Mouse (Mus musculus): Measurements from ENCODE around the gene Pygb. TPM values are rescaled to one million over a fixed set of nuclear protein-coding genes. Genes with fewer than 3 reads are reported as not detected.

Pygb gene
- 228 and 281 TPM in 2 replicates for total RNA-seq (2014; rRNA removed)
- polyA plus RNA-seq (2015; fragmentation: Nextera tagmentation; extraction: Ambion mirVana) = 124 and 136 TPM in 2 replicates

- ATAC-seq (ENCODE audit: low FRiP score) (peak; percentile 95), DNase-seq (ENCODE audit: low spot score) (peak; percentile 92)
- H3K27me3 ChIP-seq (ENCODE audit: insufficient read depth, low read length) = no peaks in the 10 kb centered on the region
- peak within 1 kb of the TSS; percentile 73 for H3K27ac ChIP-seq (ENCODE audit: low read depth, low read length)
- peak within 1 kb of the TSS; percentile 84 for H3K9ac ChIP-seq (replicated peaks; ENCODE audit: low read length, poor library complexity, severe bottlenecking)
- TF ChIP-seq CTCF (IDR thresholded peaks at IDR 0.05) = no peak
- 2% methylated on average over 55 of the region's 58 CpGs for WGBS
- H3K36me3 ChIP-seq (ENCODE audit: insufficient read depth, low read length) = no peaks in the 10 kb centered on the region
- peak within 1 kb of the TSS; percentile 86 for H3K4me3 ChIP-seq (ENCODE audit: low read depth, low read length)
- H3K4me1 ChIP-seq (ENCODE audit: insufficient read depth, low read length) = peaks cover 8% of the 10 kb centered on the region; the same call in 1 of the 2 replicates
- H3K4me2 ChIP-seq (ENCODE audit: low read depth, low read length, poor library complexity, severe bottlenecking) = peak within 1 kb of the TSS; percentile 61
- H3K9me3 ChIP-seq (ENCODE audit: low read length) = no peaks in the 10 kb centered on the region
Measured at GRCm38 (mm10) chr2:150786251-150787180, at the start of gene Pygb. TSS of gene Pygb (plus strand) at chr2:150786735.

- no peaks in the 10 kb centered on the region for H3K9me3 ChIP-seq (ENCODE audit: low read length)
- WGBS = 84% methylated on average over 9 of the region's 9 CpGs
- H3K9ac ChIP-seq (replicated peaks; ENCODE audit: low read length, poor library complexity, severe bottlenecking) = no peak overlapping the region
- ATAC-seq (ENCODE audit: low FRiP score) (no peak), DNase-seq (ENCODE audit: low spot score) (no peak)
- H3K27me3 ChIP-seq (ENCODE audit: insufficient read depth, low read length) = no peaks in the 10 kb centered on the region
- H3K4me3 ChIP-seq (ENCODE audit: low read depth, low read length) = no peak overlapping the region
- H3K27ac ChIP-seq (ENCODE audit: low read depth, low read length) = no peak overlapping the region
- TF ChIP-seq CTCF (IDR thresholded peaks at IDR 0.05) = no peak
- H3K36me3 ChIP-seq (ENCODE audit: insufficient read depth, low read length) = no peaks in the 10 kb centered on the region
- H3K4me2 ChIP-seq (ENCODE audit: low read depth, low read length, poor library complexity, severe bottlenecking) = no peak overlapping the region
- no peaks in the 10 kb centered on the region for H3K4me1 ChIP-seq (ENCODE audit: insufficient read depth, low read length)
Measured at GRCm38 (mm10) chr2:150737881-150738280, 48.7 kb upstream of the Pygb start.

- Histone ChIP-seq H3K27me3 (ENCODE audit: insufficient read depth, low read length) (no peaks in the 10 kb centered on the region), H3K4me1 (ENCODE audit: insufficient read depth, low read length) (no peaks in the 10 kb centered on the region), H3K27ac (ENCODE audit: low read depth, low read length) (no peak overlapping the region), H3K9me3 (ENCODE audit: low read length) (no peaks in the 10 kb centered on the region), H3K4me2 (ENCODE audit: low read depth, low read length, poor library complexity, severe bottlenecking) (no peak overlapping the region), H3K36me3 (ENCODE audit: insufficient read depth, low read length) (no peaks in the 10 kb centered on the region), H3K9ac (replicated peaks; ENCODE audit: low read length, poor library complexity, severe bottlenecking) (no peak overlapping the region), H3K4me3 (ENCODE audit: low read depth, low read length) (no peak overlapping the region)
- WGBS = 72% methylated on average over 10 of the region's 10 CpGs
- ATAC-seq (ENCODE audit: low FRiP score) (no peak), DNase-seq (ENCODE audit: low spot score) (no peak)
- TF ChIP-seq CTCF (IDR thresholded peaks at IDR 0.05) = no peak
Measured at GRCm38 (mm10) chr2:150740145-150740841, 46.2 kb upstream of the Pygb start.

GRCm38 (mm10) chr2:150741405-150741804 is 45.1 kb upstream of the Pygb start:
- DNase-seq (ENCODE audit: low spot score) (peak; percentile 53), ATAC-seq (ENCODE audit: low FRiP score) (peak; percentile 76)
- Histone ChIP-seq H3K27me3 (ENCODE audit: insufficient read depth, low read length) (no peaks in the 10 kb centered on the region), H3K27ac (ENCODE audit: low read depth, low read length) (no peak overlapping the region), H3K4me2 (ENCODE audit: low read depth, low read length, poor library complexity, severe bottlenecking) (no peak overlapping the region), H3K4me3 (ENCODE audit: low read depth, low read length) (no peak overlapping the region), H3K36me3 (ENCODE audit: insufficient read depth, low read length) (no peaks in the 10 kb centered on the region), H3K9me3 (ENCODE audit: low read length) (no peaks in the 10 kb centered on the region), H3K9ac (replicated peaks; ENCODE audit: low read length, poor library complexity, severe bottlenecking) (no peak overlapping the region), H3K4me1 (ENCODE audit: insufficient read depth, low read length) (no peaks in the 10 kb centered on the region)
- peak; percentile 72 for TF ChIP-seq CTCF (IDR thresholded peaks at IDR 0.05)
- 50% methylated on average over 4 of the region's 4 CpGs for WGBS

GRCm38 (mm10) chr2:150745016-150745415 is 41.5 kb upstream of the Pygb start:
- DNase-seq (ENCODE audit: low spot score) (no peak), ATAC-seq (ENCODE audit: low FRiP score) (no peak)
- no peak overlapping the region for H3K4me3 ChIP-seq (ENCODE audit: low read depth, low read length)
- no peak overlapping the region for H3K27ac ChIP-seq (ENCODE audit: low read depth, low read length)
- no peak overlapping the region for H3K9ac ChIP-seq (replicated peaks; ENCODE audit: low read length, poor library complexity, severe bottlenecking)
- no peaks in the 10 kb centered on the region for H3K9me3 ChIP-seq (ENCODE audit: low read length)
- TF ChIP-seq CTCF (IDR thresholded peaks at IDR 0.05) = no peak
- 0 out of 2 replicates have a peak, but pooled peaks cover 2% of the 10 kb centered on the region for H3K4me1 ChIP-seq (ENCODE audit: insufficient read depth, low read length)
- WGBS = 76% methylated on average over 7 of the region's 7 CpGs
- no peaks in the 10 kb centered on the region for H3K36me3 ChIP-seq (ENCODE audit: insufficient read depth, low read length)
- H3K4me2 ChIP-seq (ENCODE audit: low read depth, low read length, poor library complexity, severe bottlenecking) = no peak overlapping the region
- H3K27me3 ChIP-seq (ENCODE audit: insufficient read depth, low read length) = no peaks in the 10 kb centered on the region

Measured in midbrain, postnatal 0 days (tissue).